Mouse (Mus musculus) forebrain, postnatal 0 days (tissue): ENCODE data around the gene Stk33. TPM values are rescaled to one million over a fixed set of nuclear protein-coding genes. Genes with fewer than 3 reads are reported as not detected.

Source experiments
- ATAC-seq: fragments of 200-750 bp; cut with Nextera tagmentation; 2 replicates; pipeline ENCODE4 v1.8.0; 2017; ENCODE audit warnings: mild to moderate bottlenecking, moderate library complexity
- DNase-seq: peaks from one replicate; pipeline ENCODE4 v3.0.0-alpha.2; 2015
- H3K27ac ChIP-seq: fragments of 300-500 bp; sonication (generic); 2 replicates; pipeline ENCODE4 v1.5.1; 2014; ENCODE audit warnings: low read depth, mild to moderate bottlenecking, antibody characterized with exemption, low read length, moderate library complexity, mixed read lengths
- H3K27me3 ChIP-seq: fragments of 300-500 bp; sonication (generic); 2 replicates; pipeline ENCODE4 v1.6.1; 2014; ENCODE audit warnings: mild to moderate bottlenecking, low read length, mixed read lengths; ENCODE audit not compliant: insufficient read depth
- H3K36me3 ChIP-seq: fragments of 300-500 bp; sonication (generic); 2 replicates; pipeline ENCODE4 v1.6.1; 2014; ENCODE audit warnings: mild to moderate bottlenecking, moderate library complexity; ENCODE audit not compliant: insufficient read depth
- H3K4me1 ChIP-seq: fragments of 300-500 bp; sonication (generic); 2 replicates; pipeline ENCODE4 v1.6.1; 2014; ENCODE audit warnings: antibody characterized with exemption; ENCODE audit not compliant: insufficient read depth
- H3K4me2 ChIP-seq: fragments of 300-500 bp; sonication (generic); 2 replicates; pipeline ENCODE4 v1.6.1; 2014; ENCODE audit warnings: low read depth, mild to moderate bottlenecking, moderate library complexity
- H3K4me3 ChIP-seq: fragments of 300-500 bp; sonication (generic); 2 replicates; pipeline ENCODE4 v1.5.1; 2014; ENCODE audit warnings: low read depth, low read length, mixed read lengths
- H3K9ac ChIP-seq: fragments of 300-500 bp; sonication (generic); 2 replicates; pipeline ENCODE4 v1.6.1; 2014; ENCODE audit warnings: mild to moderate bottlenecking
- H3K9me3 ChIP-seq: fragments of 300-500 bp; sonication (generic); 2 replicates; pipeline ENCODE4 v1.6.1; 2016; ENCODE audit warnings: low read length
- CTCF ChIP-seq: sonication (generic); IDR thresholded peaks from 2 replicates; pipeline ENCODE4 v1.5.1; 2016; ENCODE audit warnings: antibody characterized with exemption, control low read depth, low read depth
- WGBS: fragments of 180-500 bp; shearing (Covaris S2); extraction: QIAGEN DNeasy Blood & Tissue Kit; methylation state at CpG from one replicate; pipeline ENCODE4 v1.1.7; 2014; 5-methylcytosine and 5-hydroxymethylcytosine counted together
- polyA plus RNA-seq: library from polyadenylated mRNA; unstranded; fragments of >200 nt; fragmentation: Nextera tagmentation; extraction: Ambion mirVana; gene quantifications from 2 replicates; pipeline ENCODE4 v1.2.1, GENCODE M21; 2015
- total RNA-seq: library from RNA; depleted of rRNA; stranded (reverse); fragments of >200 nt; gene quantifications from 2 replicates; pipeline ENCODE4 v1.2.3, GENCODE M21; 2014

Stk33 gene
- total and polyA plus RNA-seq, 2 experiments from 2014 or later: 5.3 to 9.7 TPM

- TF ChIP-seq CTCF: no peak
- no peaks in the 10 kb centered on the region for H3K36me3 ChIP-seq
- DNase-seq: no peak
- ATAC-seq: no peak
- no peak overlapping the region for H3K27ac ChIP-seq
- H3K4me2 ChIP-seq: no peak overlapping the region
- H3K27me3 ChIP-seq: no peaks in the 10 kb centered on the region
- no peaks in the 10 kb centered on the region for H3K9me3 ChIP-seq
- H3K4me3 ChIP-seq: no peak overlapping the region
- WGBS: 89% methylated on average over 8 of the region's 8 CpGs
- no peak overlapping the region for H3K9ac ChIP-seq
- no peaks in the 10 kb centered on the region for H3K4me1 ChIP-seq
Observed at GRCm38 (mm10) chr7:109460698-109461097, 21.8 kb upstream of the Stk33 start.

GRCm38 (mm10) chr7:109456563-109456962, 17.7 kb upstream of the Stk33 start:
- DNase-seq: no peak
- no peak for ATAC-seq
- Histone ChIP-seq H3K9me3 (no peaks in the 10 kb centered on the region), H3K4me1 (no peaks in the 10 kb centered on the region), H3K36me3 (no peaks in the 10 kb centered on the region), H3K27me3 (no peaks in the 10 kb centered on the region), H3K27ac (no peak overlapping the region), H3K4me2 (no peak overlapping the region), H3K9ac (no peak overlapping the region), H3K4me3 (no peak overlapping the region)
- no peak for TF ChIP-seq CTCF
- WGBS: 69% methylated on average over 6 of the region's 6 CpGs

GRCm38 (mm10) chr7:109455748-109456147, 16.9 kb upstream of the Stk33 start:
- H3K4me3 ChIP-seq: no peak overlapping the region
- no peaks in the 10 kb centered on the region for H3K27me3 ChIP-seq
- no peaks in the 10 kb centered on the region for H3K4me1 ChIP-seq
- no peaks in the 10 kb centered on the region for H3K9me3 ChIP-seq
- H3K36me3 ChIP-seq: no peaks in the 10 kb centered on the region
- no peak overlapping the region for H3K4me2 ChIP-seq
- 72% methylated on average over 2 of the region's 2 CpGs for WGBS
- DNase-seq: no peak
- TF ChIP-seq CTCF: no peak
- no peak overlapping the region for H3K27ac ChIP-seq
- ATAC-seq: no peak
- H3K9ac ChIP-seq: no peak overlapping the region

- 90% methylated on average over 9 of the region's 9 CpGs for WGBS
- H3K9me3 ChIP-seq: no peaks in the 10 kb centered on the region
- no peak for ATAC-seq
- no peak overlapping the region for H3K4me2 ChIP-seq
- H3K4me3 ChIP-seq: no peak overlapping the region
- no peaks in the 10 kb centered on the region for H3K27me3 ChIP-seq
- DNase-seq: no peak
- H3K4me1 ChIP-seq: no peaks in the 10 kb centered on the region
- H3K36me3 ChIP-seq: no peaks in the 10 kb centered on the region
- H3K9ac ChIP-seq: no peak overlapping the region
- H3K27ac ChIP-seq: no peak overlapping the region
- no peak for TF ChIP-seq CTCF
Observed at GRCm38 (mm10) chr7:109454856-109455255, 16.0 kb upstream of the Stk33 start.

- H3K36me3 ChIP-seq: no peaks in the 10 kb centered on the region
- DNase-seq (no peak), ATAC-seq (no peak)
- no peak overlapping the region for H3K4me2 ChIP-seq
- H3K4me1 ChIP-seq: no peaks in the 10 kb centered on the region
- WGBS: 63% methylated on average over 2 of the region's 2 CpGs
- no peak for TF ChIP-seq CTCF
- H3K27ac ChIP-seq: no peak overlapping the region
- H3K9ac ChIP-seq: no peak overlapping the region
- H3K9me3 ChIP-seq: no peaks in the 10 kb centered on the region
- no peak overlapping the region for H3K4me3 ChIP-seq
- no peaks in the 10 kb centered on the region for H3K27me3 ChIP-seq
Observed at GRCm38 (mm10) chr7:109448060-109448459, 9.2 kb upstream of the Stk33 start.

GRCm38 (mm10) chr7:109445012-109445411, 6.1 kb upstream of the Stk33 start:
- ATAC-seq (peak; percentile 79), DNase-seq (peak; percentile 74)
- 6% methylated on average over 6 of the region's 6 CpGs for WGBS

GRCm38 (mm10) chr7:109442739-109443138, 3.9 kb upstream of the Stk33 start:
- no peak for TF ChIP-seq CTCF
- Histone ChIP-seq H3K27ac (no peak overlapping the region), H3K4me1 (peaks cover 6% of the 10 kb centered on the region; the same call in 1 of the 2 replicates), H3K36me3 (no peaks in the 10 kb centered on the region), H3K9me3 (no peaks in the 10 kb centered on the region), H3K9ac (no peak overlapping the region), H3K27me3 (peaks cover 3% of the 10 kb centered on the region; the same call in 1 of the 2 replicates), H3K4me2 (no peak overlapping the region), H3K4me3 (no peak overlapping the region)
- ATAC-seq (no peak), DNase-seq (no peak)
- WGBS: 87% methylated on average over 5 of the region's 5 CpGs

More at GRCm38 (mm10) chr7:109445012-109445411, 6.1 kb upstream of the Stk33 start:
- no peak overlapping the region for H3K4me3 ChIP-seq
- H3K36me3 ChIP-seq: no peaks in the 10 kb centered on the region
- peak; percentile 79 for TF ChIP-seq CTCF
- H3K9me3 ChIP-seq: no peaks in the 10 kb centered on the region
- H3K4me2 ChIP-seq: no peak overlapping the region
- no peaks in the 10 kb centered on the region for H3K27me3 ChIP-seq
- H3K4me1 ChIP-seq: no peaks in the 10 kb centered on the region
- H3K27ac ChIP-seq: no peak overlapping the region
- H3K9ac ChIP-seq: no peak overlapping the region
